Mouse (Mus musculus) G1E (cell line): ENCODE data around the gene BC030867. TPM values are rescaled to one million over a fixed set of nuclear protein-coding genes. Genes with fewer than 3 reads are reported as not detected.
"Not testable (repeated sequence)": the region's sequence is repeated elsewhere in the genome, so short reads cannot be mapped to it uniquely, and the experiment has no call there.

ENCODE experiments used
- ATAC-seq: 2 replicates; pipeline ENCODE4 v1.8.0; 2016; ENCODE audit warnings: mild to moderate bottlenecking; ENCODE audit not compliant: insufficient number of reproducible peaks, poor library complexity, low FRiP score, severe bottlenecking; ENCODE audit errors: extremely low read depth
- DNase-seq: peaks from one replicate; pipeline ENCODE4 v3.0.0; 2012; ENCODE audit warnings: low spot score
- H3K27me3 ChIP-seq: 2 replicates; pipeline ENCODE4 v1.6.1; 2012; ENCODE audit warnings: mild to moderate bottlenecking, low read length, inconsistent platforms; ENCODE audit not compliant: insufficient read depth
- H3K36me3 ChIP-seq: replicated peaks from 2 replicates; pipeline ENCODE3; 2012; ENCODE audit warnings: mild to moderate bottlenecking, inconsistent platforms
- H3K4me1 ChIP-seq: 2 replicates; pipeline ENCODE4 v1.6.1; 2012; ENCODE audit warnings: low read depth, low read length, inconsistent platforms, mixed read lengths; ENCODE audit not compliant: insufficient read depth
- H3K4me3 ChIP-seq: 2 replicates; pipeline ENCODE4 v1.5.1; 2012; ENCODE audit warnings: low read depth, mild to moderate bottlenecking, inconsistent platforms, low read length, moderate library complexity, mixed read lengths
- H3K9me3 ChIP-seq: replicated peaks from 2 replicates; pipeline ENCODE4 v1.6.1; 2012; ENCODE audit warnings: inconsistent platforms
- CTCF ChIP-seq: IDR thresholded peaks from 2 replicates; pipeline ENCODE4 v1.5.1; 2012; ENCODE audit warnings: low read depth, low read length, inconsistent platforms, mixed read lengths
- GATA1 ChIP-seq: IDR thresholded peaks from 2 replicates; pipeline ENCODE4 v1.6.1; 2012; ENCODE audit warnings: borderline replicate concordance, low read length, inconsistent platforms, mixed read lengths
- GATA2 ChIP-seq: IDR thresholded peaks from 2 replicates; pipeline ENCODE4 v1.6.1; 2012; ENCODE audit warnings: low read depth, low read length, inconsistent platforms, borderline replicate concordance
- POLR2AphosphoS5 ChIP-seq: IDR thresholded peaks from 2 replicates; pipeline ENCODE4 v1.6.1; 2012; ENCODE audit warnings: low read depth, low read length, inconsistent platforms; ENCODE audit not compliant: insufficient replicate concordance
- TAL1 ChIP-seq: conservative IDR thresholded peaks from 2 replicates; pipeline ENCODE4 v1.6.1; 2012; ENCODE audit warnings: low read depth, low read length, inconsistent platforms, mixed read lengths
- polyA plus RNA-seq: library from polyadenylated mRNA; stranded (reverse); fragments of >175 nt; gene quantifications from 2 replicates; pipeline ENCODE4 v1.2.3, GENCODE M21; 2012
- total RNA-seq, 2 experiments: library from RNA; stranded (forward) in 1 of 2; stranded (reverse) in 1 of 2; fragments of 200-1000 nt in 1 of 2; fragments of >200 nt in 1 of 2; fragmentation: Nextera tagmentation in 1 of 2; gene quantifications; 2 replicates each; pipeline ENCODE4 v1.2.3; 2014 to 2017

Gene BC030867
- total and polyA plus RNA-seq, 3 experiments: 5.7 to 45.0 (median 10.1) TPM

- Histone ChIP-seq H3K4me1 (no peaks in the 10 kb centered on the region; the same call in 1 of the 2 replicates), H3K4me3 (0 out of 2 replicates have a peak overlapping the region, but pooled peaks have one; percentile 8), H3K27me3 (peaks cover 35% of the 10 kb centered on the region), H3K36me3 (no peaks in the 10 kb centered on the region), H3K9me3 (no peaks in the 10 kb centered on the region)
- TF ChIP-seq POLR2AphosphoS5: no peak
- no peak for TF ChIP-seq GATA1
- TF ChIP-seq TAL1: no peak
- TF ChIP-seq CTCF: no peak
- TF ChIP-seq GATA2: no peak
- ATAC-seq: no peak
- DNase-seq: no peak
Measured at GRCm38 (mm10) chr11:102276411-102276915, 27.8 kb downstream of the BC030867 start.

DNA sequence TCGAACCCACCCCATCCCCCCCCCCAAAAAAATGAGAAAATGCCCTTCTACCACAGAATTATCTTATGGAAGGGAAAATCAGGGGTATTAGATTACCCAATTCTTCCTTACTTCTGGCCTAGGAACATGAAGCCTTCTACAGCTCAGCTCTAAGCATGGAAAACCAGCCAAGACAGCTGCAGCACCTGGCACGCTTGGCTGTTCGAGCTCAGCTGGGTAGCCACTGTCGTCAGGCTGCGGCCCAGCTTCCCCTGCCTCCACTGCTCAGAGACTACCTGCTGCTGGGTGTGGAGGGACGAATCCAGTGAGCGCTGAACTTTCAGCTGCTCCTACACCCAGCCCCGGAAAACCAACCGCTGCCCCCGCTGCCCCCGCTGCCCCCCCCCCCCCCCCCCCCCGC is 29.1 kb downstream of the BC030867 start:
- H3K27me3 ChIP-seq: peaks cover 25% of the 10 kb centered on the region

GRCm38 (mm10) chr11:102279595-102279994 is 30.9 kb downstream of the BC030867 start:
- Histone ChIP-seq H3K4me3 (no peak overlapping the region), H3K36me3 (no peaks in the 10 kb centered on the region), H3K27me3 (peaks cover 18% of the 10 kb centered on the region), H3K4me1 (peaks cover 7% of the 10 kb centered on the region; the same call in 1 of the 2 replicates), H3K9me3 (no peaks in the 10 kb centered on the region)
- ATAC-seq: no peak
- DNase-seq: no peak
- no peak for TF ChIP-seq CTCF
- no peak for TF ChIP-seq GATA1
- TF ChIP-seq POLR2AphosphoS5: no peak
- no peak for TF ChIP-seq GATA2
- TF ChIP-seq TAL1: no peak

More for the DNA sequence above, 29.1 kb downstream of the BC030867 start:
- Histone ChIP-seq H3K9me3 (no peaks in the 10 kb centered on the region), H3K36me3 (no peaks in the 10 kb centered on the region), H3K4me3 (no peak overlapping the region), H3K4me1 (no peaks in the 10 kb centered on the region; the same call in 1 of the 2 replicates)
- TF ChIP-seq TAL1 (no peak), GATA1 (no peak), CTCF (no peak), POLR2AphosphoS5 (no peak), GATA2 (no peak)
- no peak for ATAC-seq
- no peak for DNase-seq

- peaks cover 13% of the 10 kb centered on the region for H3K27me3 ChIP-seq
- H3K36me3 ChIP-seq, H3K4me3 ChIP-seq, DNase-seq, H3K9me3 ChIP-seq, ATAC-seq, H3K4me1 ChIP-seq: not testable (repeated sequence)
Measured at GRCm38 (mm10) chr11:102280267-102280666, 31.6 kb downstream of the BC030867 start.

DNA sequence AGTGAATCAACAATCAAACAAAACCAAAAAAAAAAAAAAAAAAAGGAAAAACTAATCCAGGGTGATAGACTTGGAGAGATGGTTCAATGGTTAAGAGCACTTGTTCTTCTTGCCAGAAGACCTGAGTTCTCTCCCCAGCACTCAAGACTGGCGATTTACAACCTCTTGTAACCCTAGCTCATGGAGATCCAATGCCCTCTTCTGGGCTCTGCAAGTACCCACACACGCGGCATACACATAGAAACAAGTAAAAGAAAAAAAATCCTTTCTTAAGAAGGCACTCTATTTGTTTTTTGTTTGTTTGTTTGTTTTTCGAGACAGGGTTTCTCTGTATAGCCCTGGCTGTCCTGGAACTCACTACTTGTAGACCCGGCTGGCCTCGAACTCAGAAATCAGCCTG is 35.2 kb downstream of the BC030867 start:
- Histone ChIP-seq H3K36me3 (peaks cover 29% of the 10 kb centered on the region), H3K4me3 (peak overlapping the region; percentile 81; the same call in 1 of the 2 replicates), H3K4me1 (peaks cover 36% of the 10 kb centered on the region), H3K9me3 (no peaks in the 10 kb centered on the region), H3K27me3 (no peaks in the 10 kb centered on the region)
- no peak for DNase-seq
- no peak for ATAC-seq
- no peak for TF ChIP-seq GATA2
- TF ChIP-seq GATA1: no peak
- TF ChIP-seq CTCF: no peak
- TF ChIP-seq POLR2AphosphoS5: no peak
- TF ChIP-seq TAL1: no peak

GRCm38 (mm10) chr11:102284501-102285094 is 35.9 kb downstream of the BC030867 start, which contains the start of gene Tmub2:
Gene Tmub2 (plus strand): TSS chr11:102284931.
- Histone ChIP-seq H3K4me1 (peaks cover 41% of the 10 kb centered on the region), H3K36me3 (peaks cover 35% of the 10 kb centered on the region), H3K27me3 (no peaks in the 10 kb centered on the region), H3K9me3 (no peaks in the 10 kb centered on the region), H3K4me3 (peak within 1 kb of the TSS; percentile 81)
- TF ChIP-seq GATA1 (no peak), POLR2AphosphoS5 (no peak), GATA2 (no peak), TAL1 (no peak), CTCF (no peak)
- ATAC-seq (peak; percentile 99), DNase-seq (peak; percentile 89)
